Mouse (Mus musculus) macrophage (primary cell): ENCODE results near the gene Kcnq1. TPM values are rescaled to one million over a fixed set of nuclear protein-coding genes. Genes with fewer than 3 reads are reported as not detected.

Experiments used
- H3K27ac ChIP-seq: fragments of 350-480 bp; formaldehyde crosslinking; 2 replicates; pipeline ENCODE4 v1.9.0; 2021
- H3K36me3 ChIP-seq: fragments of 350-480 bp; formaldehyde crosslinking; 2 replicates; pipeline ENCODE4 v1.9.0; 2021; ENCODE audit errors: inconsistent target
- H3K4me3 ChIP-seq: fragments of 350-480 bp; formaldehyde crosslinking; 2 replicates; pipeline ENCODE4 v1.9.0; 2021; ENCODE audit errors: inconsistent target
- H3K79me2 ChIP-seq: fragments of 350-480 bp; formaldehyde crosslinking; 2 replicates; pipeline ENCODE4 v1.9.0; 2021; ENCODE audit errors: inconsistent target
- WGBS: methylation state at CpG from one replicate; pipeline ENCODE4 v1.1.7; 2026; ENCODE audit warnings: inconsistent platforms; ENCODE audit not compliant: missing documents; 5-methylcytosine and 5-hydroxymethylcytosine counted together
- polyA plus RNA-seq: library from polyadenylated mRNA; stranded (reverse); fragments of 250-400 nt; gene quantifications from 3 replicates; pipeline ENCODE4 v1.2.4, GENCODE M21; 2018; ENCODE audit warnings: inconsistent platforms

Kcnq1 gene
- polyA plus RNA-seq, 1 experiment from 2014 or later, result 0.07 TPM

GRCm38 (mm10) chr7:143273747-143274146, 167.6 kb downstream of the Kcnq1 start:
- no peak overlapping the region for H3K4me3 ChIP-seq
- H3K79me2 ChIP-seq, result peaks cover 97% of the 10 kb centered on the region
- H3K36me3 ChIP-seq, result no peaks in the 10 kb centered on the region
- no peak overlapping the region for H3K27ac ChIP-seq
- WGBS, result 85% methylated on average over 4 of the region's 4 CpGs

- 77% methylated on average over 7 of the region's 7 CpGs for WGBS
- Histone ChIP-seq H3K36me3 (no peaks in the 10 kb centered on the region), H3K27ac (no peak overlapping the region), H3K4me3 (no peak overlapping the region), H3K79me2 (peaks cover 100% of the 10 kb centered on the region)
Observed at GRCm38 (mm10) chr7:143275030-143275429, 168.9 kb downstream of the Kcnq1 start.

GRCm38 (mm10) chr7:143283625-143284024, 177.5 kb downstream of the Kcnq1 start:
- H3K36me3 ChIP-seq, result no peaks in the 10 kb centered on the region

GRCm38 (mm10) chr7:143284866-143285265, 178.7 kb downstream of the Kcnq1 start:
- Histone ChIP-seq H3K4me3 (no peak overlapping the region), H3K79me2 (peaks cover 97% of the 10 kb centered on the region), H3K36me3 (no peaks in the 10 kb centered on the region), H3K27ac (no peak overlapping the region)
- 90% methylated on average over 1 of the region's 1 CpGs for WGBS

More at GRCm38 (mm10) chr7:143283625-143284024, 177.5 kb downstream of the Kcnq1 start:
- 47% methylated on average over 2 of the region's 2 CpGs for WGBS
- H3K27ac ChIP-seq, result no peak overlapping the region
- H3K4me3 ChIP-seq, result no peak overlapping the region
- H3K79me2 ChIP-seq, result peaks cover 97% of the 10 kb centered on the region

GRCm38 (mm10) chr7:143285440-143285839, 179.3 kb downstream of the Kcnq1 start:
- 27% methylated on average over 3 of the region's 3 CpGs for WGBS
- Histone ChIP-seq H3K79me2 (peaks cover 97% of the 10 kb centered on the region), H3K4me3 (no peak overlapping the region), H3K27ac (no peak overlapping the region), H3K36me3 (no peaks in the 10 kb centered on the region)

- no peaks in the 10 kb centered on the region for H3K36me3 ChIP-seq
- no peak overlapping the region for H3K4me3 ChIP-seq
- peaks cover 97% of the 10 kb centered on the region for H3K79me2 ChIP-seq
- no peak overlapping the region for H3K27ac ChIP-seq
- 84% methylated on average over 8 of the region's 8 CpGs for WGBS
Observed at GRCm38 (mm10) chr7:143286532-143287290, 180.5 kb downstream of the Kcnq1 start.

- Histone ChIP-seq H3K4me3 (no peak overlapping the region), H3K27ac (no peak overlapping the region), H3K79me2 (peaks cover 97% of the 10 kb centered on the region), H3K36me3 (no peaks in the 10 kb centered on the region)
- WGBS, result 96% methylated on average over 7 of the region's 7 CpGs
Observed at GRCm38 (mm10) chr7:143288135-143288534, 182.0 kb downstream of the Kcnq1 start.

- WGBS, result 100% methylated on average over 3 of the region's 3 CpGs
- H3K36me3 ChIP-seq, result no peaks in the 10 kb centered on the region
- no peak overlapping the region for H3K27ac ChIP-seq
- no peak overlapping the region for H3K4me3 ChIP-seq
- H3K79me2 ChIP-seq, result peaks cover 97% of the 10 kb centered on the region
Observed at GRCm38 (mm10) chr7:143289082-143289849, 183.1 kb downstream of the Kcnq1 start.

GRCm38 (mm10) chr7:143294690-143295355, 188.7 kb downstream of the Kcnq1 start:
- H3K27ac ChIP-seq, result peak overlapping the region; percentile 66
- H3K4me3 ChIP-seq, result peak overlapping the region; percentile 62
- peaks cover 64% of the 10 kb centered on the region for H3K79me2 ChIP-seq
- no peaks in the 10 kb centered on the region for H3K36me3 ChIP-seq
- WGBS, result 24% methylated on average over 20 of the region's 20 CpGs

- peak overlapping the region; percentile 66 for H3K27ac ChIP-seq
- peak overlapping the region; percentile 62 for H3K4me3 ChIP-seq
- WGBS, result 42% methylated on average over 47 of the region's 47 CpGs
- H3K79me2 ChIP-seq, result peaks cover 57% of the 10 kb centered on the region
- H3K36me3 ChIP-seq, result no peaks in the 10 kb centered on the region
Observed at GRCm38 (mm10) chr7:143295356-143296000, 189.3 kb downstream of the Kcnq1 start.

- Histone ChIP-seq H3K4me3 (peak overlapping the region; percentile 62), H3K79me2 (peaks cover 52% of the 10 kb centered on the region), H3K36me3 (no peaks in the 10 kb centered on the region), H3K27ac (peak overlapping the region; percentile 66)
- WGBS, result 45% methylated on average over 20 of the region's 20 CpGs
Observed at GRCm38 (mm10) chr7:143296001-143296379, 189.8 kb downstream of the Kcnq1 start.

- WGBS, result 60% methylated on average over 17 of the region's 17 CpGs
- H3K36me3 ChIP-seq, result no peaks in the 10 kb centered on the region
- H3K79me2 ChIP-seq, result peaks cover 48% of the 10 kb centered on the region
- H3K4me3 ChIP-seq, result peak overlapping the region; percentile 62
- H3K27ac ChIP-seq, result peak overlapping the region; percentile 66
Observed at GRCm38 (mm10) chr7:143296384-143296801, 190.2 kb downstream of the Kcnq1 start.

GRCm38 (mm10) chr7:143300037-143300436, 193.9 kb downstream of the Kcnq1 start:
- 97% methylated on average over 7 of the region's 7 CpGs for WGBS
- H3K79me2 ChIP-seq, result peaks cover 12% of the 10 kb centered on the region
- no peak overlapping the region for H3K27ac ChIP-seq
- H3K4me3 ChIP-seq, result no peak overlapping the region
- H3K36me3 ChIP-seq, result no peaks in the 10 kb centered on the region

- Histone ChIP-seq H3K36me3 (no peaks in the 10 kb centered on the region), H3K4me3 (no peak overlapping the region), H3K79me2 (peaks cover 5% of the 10 kb centered on the region; the same call in 1 of the 2 replicates), H3K27ac (no peak overlapping the region)
- WGBS, result 97% methylated on average over 3 of the region's 3 CpGs
Observed at GRCm38 (mm10) chr7:143300681-143301080, 194.5 kb downstream of the Kcnq1 start.
